Mouse (Mus musculus) cerebellum, adult (tissue): ENCODE measurements at regions not wholly inside any gene's neighbourhood (a gene's known extent, or its start where the extent isn't known, plus 50 kb on each side); places are given as distances from the start of the nearest gene placed in this dataset.
"Not testable (repeated sequence)": the region's sequence is repeated elsewhere in the genome, so short reads cannot be mapped to it uniquely, and the experiment has no call there.

ENCODE experiments used
- ATAC-seq: cut with Nextera tagmentation; 2 replicates; pipeline ENCODE4 v1.9.2; 2017; ENCODE audit warnings: mild to moderate bottlenecking, moderate library complexity, mixed read lengths; ENCODE audit not compliant: insufficient number of reproducible peaks, low FRiP score, low TSS enrichment

DNA sequence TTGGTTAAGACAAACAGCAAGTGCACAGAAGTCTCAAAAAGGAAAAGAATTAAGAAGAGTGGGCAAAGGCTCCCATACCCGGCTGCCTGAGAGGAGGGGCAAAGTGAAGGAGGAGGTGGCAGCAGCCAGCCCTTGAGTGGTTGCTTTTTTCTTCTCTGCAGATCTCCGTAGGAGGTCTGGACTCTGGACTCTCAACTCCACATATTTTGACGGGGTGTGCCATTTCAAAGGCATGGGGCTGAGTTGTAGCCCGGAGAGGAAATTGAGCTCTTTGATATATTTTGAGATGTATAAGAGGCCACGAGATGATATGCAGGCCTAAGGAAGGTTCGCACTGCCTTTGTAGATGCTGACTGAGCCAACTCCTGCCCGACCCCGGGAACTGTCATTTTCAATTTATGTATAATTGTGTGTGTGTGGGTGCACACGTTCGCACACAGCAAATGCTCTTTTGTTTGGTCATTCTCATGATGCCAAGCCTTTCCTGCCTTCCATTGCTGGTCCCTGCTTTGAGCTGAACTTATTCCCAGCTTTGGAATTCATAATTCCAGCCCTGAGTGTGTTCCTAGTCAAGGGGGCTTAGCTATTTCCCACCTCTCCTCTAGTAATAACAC lies 56.4 kb downstream of the Cxcr4 start:
- no peak for ATAC-seq

DNA sequence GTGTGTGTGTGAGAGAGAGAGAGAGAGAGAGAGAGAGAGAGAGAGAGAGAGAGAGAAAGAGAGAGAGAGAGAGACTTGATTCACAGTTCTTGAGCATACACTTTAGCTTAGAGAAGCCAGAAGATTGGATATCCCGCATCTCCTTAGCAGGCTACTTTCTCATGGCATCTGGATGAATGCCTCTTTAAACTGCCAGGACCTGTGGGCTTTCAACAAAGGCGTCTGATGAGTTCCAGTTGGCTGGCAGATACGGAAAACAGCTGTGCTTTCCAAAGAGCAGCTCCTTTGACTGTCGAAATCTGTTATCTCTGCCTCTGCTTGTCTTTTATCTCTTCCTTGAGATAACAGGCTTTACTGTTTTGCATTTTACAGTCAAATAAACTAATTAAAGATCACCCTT lies 59.5 kb downstream of the Cxcr4 start:
- ATAC-seq = no peak

DNA sequence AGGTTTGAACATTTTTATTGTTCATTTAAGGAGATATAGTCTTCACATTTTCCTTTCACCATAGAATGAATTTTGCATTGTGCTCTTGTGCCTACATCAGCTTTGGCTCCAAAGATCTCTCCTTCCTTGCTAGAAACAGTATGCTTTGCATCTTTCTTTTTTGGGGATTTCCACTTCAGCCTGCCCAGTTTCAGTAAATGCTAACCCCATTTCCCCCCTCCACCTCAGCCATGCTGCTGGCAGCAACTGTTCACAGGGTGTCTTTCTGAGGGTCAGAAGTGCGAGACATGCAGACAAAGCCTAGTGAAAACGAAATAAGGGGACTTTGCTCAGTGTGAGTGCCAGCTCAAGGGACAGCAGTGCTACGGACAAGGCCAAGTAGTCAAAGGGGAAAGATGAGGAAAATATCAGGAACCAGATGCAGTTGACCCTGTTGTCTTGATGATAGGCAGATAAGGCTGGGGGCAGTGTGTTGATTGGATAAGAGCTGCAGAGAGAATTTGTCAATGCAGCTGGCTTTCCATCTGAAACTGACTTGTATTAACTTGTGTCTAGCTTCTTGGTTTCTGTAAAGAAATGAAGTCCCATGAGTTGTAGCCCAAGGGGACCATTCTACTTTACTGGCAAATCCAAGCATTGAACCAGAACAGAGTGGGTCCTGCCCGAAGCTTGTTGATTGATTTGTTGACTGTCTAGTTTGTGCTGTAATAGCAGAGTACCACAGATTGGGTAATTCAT lies 62.1 kb downstream of the Cxcr4 start:
- ATAC-seq = no peak

DNA sequence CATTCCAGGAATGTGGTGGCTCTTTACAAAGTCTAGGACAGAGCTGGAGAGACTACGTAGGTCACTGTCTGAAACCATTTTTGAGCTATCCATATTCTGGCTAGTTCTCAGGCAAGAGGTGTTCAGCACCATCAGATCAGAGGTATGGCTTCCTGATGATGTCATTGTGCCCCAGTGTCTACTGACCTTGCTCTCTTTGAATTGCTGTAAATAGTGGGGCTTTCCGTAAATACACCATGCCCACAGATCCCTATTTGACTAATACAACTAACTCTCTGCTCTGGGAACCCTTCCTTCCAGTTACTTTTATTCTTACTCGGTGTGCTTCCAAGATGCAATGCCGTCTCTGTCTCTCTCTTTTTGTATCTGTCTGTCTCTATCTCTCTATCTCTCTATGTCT lies 72.9 kb downstream of the Cxcr4 start:
- ATAC-seq = no peak

DNA sequence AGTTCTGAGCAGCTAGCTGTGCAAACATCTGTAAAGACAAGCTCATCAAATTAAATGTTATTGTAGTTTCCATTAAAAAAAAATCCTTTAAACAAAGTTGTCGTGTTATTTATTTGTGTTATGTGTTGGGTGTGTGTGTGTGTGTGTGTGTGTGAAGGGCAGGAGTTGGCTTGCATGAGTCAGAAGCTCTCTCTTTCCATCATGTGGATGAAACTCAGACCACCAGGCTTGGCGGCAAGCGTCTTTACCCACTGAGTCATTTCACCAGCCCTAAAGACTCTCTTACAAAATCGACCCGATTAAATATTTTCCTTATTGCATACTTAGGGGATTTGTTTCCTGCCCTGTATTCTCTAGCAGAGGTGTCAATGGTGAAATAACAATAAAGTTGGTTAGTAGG lies 73.6 kb downstream of the Cxcr4 start:
- ATAC-seq = no peak

DNA sequence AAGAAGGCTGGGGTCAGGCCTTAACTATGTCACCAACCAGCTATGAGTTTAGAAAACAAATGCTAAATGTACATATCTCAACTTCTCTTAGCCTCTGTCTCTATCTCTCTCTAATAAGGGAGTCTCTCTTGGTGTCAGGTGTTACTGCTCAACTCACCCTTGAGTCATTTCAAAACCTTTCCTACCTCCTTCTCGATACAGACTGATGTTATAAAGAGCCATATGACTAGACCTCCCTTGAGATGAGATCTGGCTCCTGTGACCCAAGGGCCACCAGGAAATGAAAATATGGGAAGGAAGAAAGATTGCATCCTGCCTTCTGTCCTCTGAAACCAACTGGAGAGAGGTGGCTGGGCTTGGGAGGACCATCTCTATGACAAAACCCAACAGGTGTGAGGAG lies 74.7 kb downstream of the Cxcr4 start:
- no peak for ATAC-seq

DNA sequence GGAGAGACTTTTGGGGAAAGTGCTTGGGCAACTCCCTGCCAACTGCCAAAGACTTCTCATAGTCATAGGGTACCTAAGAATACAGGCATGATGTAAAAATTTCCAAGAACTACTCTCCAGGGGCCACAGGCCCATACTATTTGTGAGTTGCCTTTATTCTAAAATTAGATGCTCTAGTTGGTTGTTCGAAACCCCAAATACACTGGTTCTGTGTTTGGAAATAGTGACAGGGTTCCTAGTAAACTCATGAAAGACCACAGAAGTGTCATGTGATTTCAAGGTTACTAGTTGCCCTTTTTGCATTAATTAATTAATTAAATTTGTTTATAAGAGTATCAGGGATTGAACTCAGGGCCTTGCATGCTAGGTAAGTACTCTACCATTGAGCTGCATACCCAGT lies 77.8 kb downstream of the Cxcr4 start:
- ATAC-seq = no peak

DNA sequence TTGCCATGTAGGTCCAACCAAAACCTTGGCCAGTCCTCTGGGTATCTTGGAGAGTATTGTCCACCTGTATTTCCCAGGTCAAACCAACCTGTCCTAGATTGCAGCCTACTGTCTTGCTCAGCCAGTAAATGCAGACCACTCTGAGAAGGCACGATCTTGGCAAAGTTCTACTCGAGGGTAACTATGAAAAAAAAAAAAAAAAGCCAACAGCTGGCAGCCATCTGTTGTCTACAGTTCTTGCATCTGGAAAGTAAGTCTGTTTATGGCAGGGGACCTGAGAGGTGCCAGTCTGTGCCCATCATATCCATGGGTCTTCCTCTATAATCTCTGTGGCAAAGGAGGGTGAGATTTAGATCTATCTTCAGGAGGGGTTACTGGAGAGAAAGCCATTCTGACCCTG lies 78.2 kb downstream of the Cxcr4 start:
- ATAC-seq = no peak

DNA sequence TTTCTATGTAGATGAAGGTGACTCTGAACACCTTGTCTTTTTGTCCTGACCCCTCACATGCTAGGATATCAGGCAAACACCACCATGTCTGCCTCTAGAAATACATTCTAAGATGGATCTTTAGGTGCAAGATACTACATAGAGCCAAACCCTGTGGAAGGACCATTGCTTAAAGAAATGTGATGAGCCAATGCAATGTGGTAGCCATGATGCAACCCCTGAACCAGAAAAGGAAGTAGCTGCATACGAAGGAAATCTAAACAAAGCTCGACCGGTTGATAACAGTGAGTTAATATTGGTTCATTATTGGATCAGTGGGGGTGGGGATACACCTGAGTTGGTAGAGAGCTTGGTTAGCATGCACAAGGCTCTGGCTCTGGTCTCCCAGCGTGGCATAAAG lies 78.9 kb downstream of the Cxcr4 start:
- no peak for ATAC-seq

DNA sequence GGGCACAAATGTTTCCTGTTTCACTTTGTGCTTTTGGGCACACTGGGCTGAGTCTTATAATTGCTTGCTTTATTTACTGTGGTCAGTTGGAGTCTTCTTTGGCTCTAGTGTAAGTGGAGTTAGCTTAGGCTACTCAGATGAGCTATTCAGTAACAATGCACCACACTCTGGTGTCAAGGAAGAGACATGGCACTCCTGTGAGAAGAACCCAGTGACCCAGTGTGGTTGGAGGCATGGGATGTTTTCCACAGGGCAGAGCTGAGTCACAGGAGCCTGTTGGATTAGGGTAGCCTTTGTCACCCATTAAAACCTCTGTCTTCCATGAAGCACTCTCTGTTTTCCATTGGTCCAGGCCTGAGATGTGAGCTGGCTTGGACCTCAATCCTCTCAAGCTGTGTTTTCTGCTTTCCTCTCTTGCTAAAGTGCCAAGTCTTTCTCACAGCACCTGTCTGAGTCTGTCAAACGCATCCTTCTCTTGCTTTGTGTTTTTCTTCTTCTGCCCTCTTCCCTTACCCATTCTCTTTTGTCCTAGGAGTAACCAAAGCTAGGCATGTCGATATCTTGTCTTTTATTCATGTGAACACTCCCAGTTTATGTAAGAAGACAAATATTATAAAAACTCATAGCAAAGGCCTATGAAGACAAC lies 83.2 kb downstream of the Cxcr4 start:
- no peak for ATAC-seq

DNA sequence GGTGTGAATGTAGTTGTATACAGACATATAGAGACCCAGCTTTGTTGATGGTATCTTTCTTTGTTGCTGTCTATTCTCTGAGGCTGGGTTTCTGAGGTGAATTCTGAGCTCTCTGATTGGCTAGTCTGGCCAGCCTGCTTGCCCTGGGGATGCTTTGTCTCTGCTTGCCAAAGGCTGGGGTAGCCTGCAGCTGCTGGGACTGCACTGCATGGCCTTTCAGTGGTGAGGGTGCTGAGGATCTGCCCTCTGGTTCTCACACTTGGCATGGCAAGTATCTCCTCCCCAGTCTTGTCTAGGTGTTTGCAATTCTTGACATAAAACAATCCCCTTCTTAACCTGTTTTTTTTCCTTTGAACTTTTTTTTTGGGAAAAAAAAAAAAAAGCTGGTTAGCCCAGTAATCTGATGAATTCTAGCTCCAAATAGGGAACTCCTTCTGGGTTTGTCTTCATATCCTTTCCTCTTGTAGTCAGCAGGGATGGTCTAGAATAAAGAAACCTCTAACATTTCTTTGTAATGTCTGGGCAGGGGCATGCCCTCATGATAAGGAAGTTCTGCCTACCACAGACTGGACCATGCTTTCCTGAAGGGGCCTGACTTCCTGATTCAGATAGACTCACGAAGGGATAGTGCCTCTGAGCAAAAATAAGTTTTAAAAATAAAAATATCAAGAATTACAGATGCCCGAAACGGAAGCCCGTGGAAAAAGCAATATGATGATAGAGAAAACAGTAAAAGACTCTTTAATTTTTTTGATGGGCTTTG lies 85.4 kb downstream of the Cxcr4 start:
- ATAC-seq = no peak

DNA sequence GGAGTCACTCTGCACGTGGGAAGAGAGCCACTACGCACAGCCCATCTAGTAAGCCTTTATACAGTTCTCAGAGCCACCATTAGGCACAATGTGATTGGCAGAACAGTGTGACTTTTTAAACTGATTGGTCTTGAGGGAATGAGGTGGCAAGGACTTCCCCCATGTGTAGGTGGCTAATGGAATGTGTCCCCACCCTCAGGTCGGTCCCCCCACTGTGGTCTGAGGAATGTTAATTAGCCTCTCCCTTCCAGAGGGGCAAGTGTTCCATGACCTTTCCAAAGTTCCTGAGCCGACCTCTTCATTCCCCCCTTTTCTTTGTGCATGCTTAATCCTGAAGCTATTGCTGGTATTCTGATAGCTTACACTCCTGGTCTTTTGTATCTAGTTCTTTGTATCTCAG lies 87.2 kb upstream of the Dars start:
- ATAC-seq = no peak

DNA sequence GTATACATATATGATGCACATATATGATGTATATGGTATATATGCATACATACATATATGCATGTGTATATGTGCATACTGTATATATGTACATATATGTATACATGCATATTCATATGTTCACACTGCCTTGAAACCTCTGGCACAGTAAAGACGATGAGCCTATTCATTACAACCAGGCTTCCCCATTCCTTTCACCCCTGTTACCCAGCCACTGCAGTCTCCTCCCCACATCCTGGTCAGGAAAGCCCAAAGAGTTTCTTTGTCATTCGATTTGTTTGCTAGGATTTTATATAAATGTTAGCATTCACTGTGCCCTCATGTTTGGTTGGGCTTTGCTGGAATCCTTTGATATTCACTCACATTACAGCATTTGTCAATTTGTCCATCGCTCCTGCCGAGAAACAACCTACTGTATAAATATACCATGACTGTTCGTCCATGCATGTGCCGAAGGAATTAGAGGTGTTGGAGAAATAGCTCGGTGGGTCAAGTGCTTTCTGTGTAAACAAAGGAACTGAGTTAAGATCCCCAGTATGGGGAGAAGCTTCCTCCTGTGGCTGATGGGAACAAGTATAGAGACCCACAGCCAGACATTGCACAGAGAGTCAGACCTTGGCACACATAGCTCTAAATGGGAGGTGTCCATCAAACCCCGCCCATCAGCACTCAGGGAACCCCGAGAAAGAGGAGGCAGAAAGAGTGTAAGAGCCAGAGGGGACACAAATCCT lies 81.0 kb upstream of the Dars start:
- no peak for ATAC-seq

DNA sequence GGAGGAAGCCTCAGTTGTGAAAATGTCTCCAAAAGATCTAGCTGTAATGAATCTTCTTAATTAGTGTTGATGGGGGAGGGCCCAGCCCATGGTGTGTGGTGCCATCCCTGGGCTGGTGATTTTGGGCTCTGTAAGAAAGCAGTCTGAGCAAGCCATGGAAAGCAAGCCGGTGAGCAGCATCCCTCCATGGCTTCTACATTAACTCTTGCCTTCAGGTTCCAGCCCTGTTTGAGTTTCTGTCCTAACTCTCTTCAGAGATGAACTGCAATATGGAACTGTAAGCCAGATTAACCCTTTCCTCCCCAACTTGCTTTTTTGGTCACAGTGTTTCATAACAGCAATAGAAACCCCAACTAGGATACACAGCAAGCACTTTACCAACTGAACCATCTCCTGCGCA lies 75.1 kb upstream of the Dars start:
- ATAC-seq = no peak

DNA sequence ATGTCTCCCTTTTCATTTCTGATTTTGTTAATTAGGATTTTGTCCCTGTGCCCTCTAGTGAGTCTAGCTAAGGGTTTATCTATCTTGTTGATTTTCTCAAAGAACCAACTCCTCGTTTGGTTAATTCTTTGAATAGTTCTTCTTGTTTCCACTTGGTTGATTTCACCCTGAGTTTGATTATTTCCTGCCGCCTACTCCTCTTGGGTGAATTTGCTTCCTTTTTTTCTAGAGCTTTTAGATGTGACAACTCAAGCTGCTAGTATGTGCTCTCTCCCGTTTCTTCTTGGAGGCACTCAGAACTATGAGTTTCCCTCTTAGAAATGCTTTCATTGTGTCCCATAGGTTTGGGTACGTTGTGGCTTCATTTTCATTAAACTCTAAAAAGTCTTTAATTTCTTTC lies 70.0 kb upstream of the Dars start:
- ATAC-seq = not testable (repeated sequence)

DNA sequence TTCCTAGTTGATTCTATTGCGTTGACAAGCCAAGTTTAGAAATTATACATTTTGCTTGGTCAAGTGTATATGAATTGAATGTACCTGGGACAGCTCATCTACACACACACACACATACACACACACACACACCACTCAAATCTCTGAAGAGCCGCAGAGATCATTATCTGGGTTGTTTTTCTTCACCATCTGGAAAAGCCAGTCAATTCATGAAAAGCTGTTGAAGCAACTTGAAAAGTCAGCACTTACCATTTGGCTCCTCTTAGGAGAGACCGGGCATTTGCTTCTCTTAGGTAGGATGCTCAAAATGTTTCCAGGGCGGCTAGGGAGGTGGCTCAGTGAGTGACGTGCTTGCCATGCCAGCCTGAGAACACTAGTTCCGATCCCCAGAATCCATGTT lies 61.2 kb upstream of the Dars start:
- ATAC-seq = no peak

DNA sequence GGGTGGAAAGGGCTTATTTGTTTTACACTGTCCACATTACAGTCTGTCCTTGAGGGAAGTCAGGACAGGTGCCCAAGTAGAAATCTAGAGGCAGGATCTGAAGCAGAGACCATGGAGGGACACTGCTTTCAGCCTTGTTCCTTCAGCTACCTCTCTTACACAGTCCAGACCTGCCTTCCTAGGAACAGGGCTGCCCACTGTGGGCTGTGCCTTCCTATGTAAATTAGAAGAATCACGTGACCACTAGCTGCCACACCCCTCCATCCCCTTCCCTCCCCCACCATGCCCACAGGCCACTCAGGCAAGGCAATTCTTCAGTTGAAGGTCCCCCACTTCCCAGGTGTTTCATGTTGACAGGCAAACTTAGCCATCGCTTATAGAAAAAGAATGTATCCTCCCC lies 60.5 kb upstream of the Dars start:
- no peak for ATAC-seq

DNA sequence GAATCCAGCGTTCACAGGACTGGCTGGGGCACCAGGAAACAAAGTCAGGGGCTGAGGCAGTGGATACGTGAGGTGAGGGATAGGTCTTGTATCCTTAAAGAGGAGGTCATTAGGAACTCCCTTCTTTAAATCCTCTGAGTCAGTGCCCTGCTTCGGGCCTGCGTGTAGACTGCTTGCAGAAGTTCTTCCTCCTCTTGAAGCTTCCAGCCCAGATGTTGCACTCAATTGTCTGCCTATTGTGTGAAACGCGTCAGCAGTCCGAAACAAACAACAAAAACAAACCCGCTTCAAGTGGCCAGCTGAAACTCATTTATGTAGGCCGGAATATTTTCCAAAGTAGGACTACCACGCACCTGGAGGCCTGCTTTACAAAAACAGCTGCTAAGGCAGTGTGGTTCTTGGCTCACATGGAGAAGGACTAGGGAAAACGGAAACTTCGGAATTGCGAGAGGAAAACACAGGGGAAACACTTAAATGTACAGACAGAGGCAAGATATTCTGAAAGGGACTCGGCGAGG lies 55.6 kb upstream of the Dars start:
- no peak for ATAC-seq

DNA sequence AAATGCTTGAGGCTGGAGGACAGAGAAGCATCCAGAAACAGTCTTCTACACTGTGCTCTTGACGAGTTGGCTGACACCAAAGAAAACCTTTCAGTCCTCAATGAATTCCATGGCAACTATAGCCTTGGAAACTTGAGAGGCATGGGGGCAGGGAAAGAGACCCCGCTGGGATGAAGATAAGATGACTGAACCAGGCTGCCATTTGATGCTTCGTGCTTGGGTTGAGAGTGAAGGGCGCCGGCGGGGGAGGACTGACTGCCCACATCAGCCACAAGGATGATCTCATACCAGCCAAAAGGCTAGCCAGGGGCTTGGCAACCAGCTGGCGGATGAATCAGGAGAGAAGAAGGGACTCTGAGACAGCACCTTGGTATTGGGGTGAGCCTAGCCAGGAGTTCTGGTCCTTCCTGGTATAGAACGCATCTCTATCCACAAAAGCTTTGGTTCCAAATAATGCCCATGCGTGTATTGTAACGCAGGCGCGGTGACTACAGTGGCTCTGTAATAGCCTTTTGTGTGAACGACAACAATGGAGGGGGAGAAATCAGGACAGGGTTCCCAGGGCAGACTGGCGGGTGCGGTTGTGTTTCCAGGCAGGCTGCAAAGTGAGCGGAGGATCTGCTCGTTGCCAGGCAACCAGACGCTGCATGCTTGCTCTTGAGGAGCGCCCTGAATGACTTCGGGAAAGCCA lies 55.0 kb upstream of the Dars start:
- peak; percentile 53; the same call in 1 of the 2 replicates for ATAC-seq

DNA sequence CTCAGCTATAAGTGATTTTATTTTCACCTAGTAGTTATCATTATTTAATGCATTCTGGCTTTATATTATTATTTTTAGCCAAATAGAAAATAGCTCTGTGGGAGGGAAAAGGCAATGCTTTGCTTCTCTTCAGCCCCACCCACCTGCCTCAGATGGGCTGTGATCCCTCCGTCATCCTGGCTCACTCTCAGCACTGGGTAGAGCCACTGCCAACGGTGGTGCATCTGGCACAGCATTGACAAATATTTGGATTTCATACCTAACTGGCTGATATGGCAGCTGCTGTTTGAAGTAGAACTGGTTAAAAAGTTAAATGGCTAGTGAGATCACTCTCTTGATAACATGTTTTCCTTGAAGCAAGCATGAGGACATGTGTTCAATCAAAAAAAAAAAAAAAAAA lies 53.6 kb upstream of the Dars start:
- ATAC-seq = no peak
